Mouse (Mus musculus) 3T3-L1 (cell line): ENCODE results near the gene Bsg.
A peak's percentile ranks its signal among the peaks of the same experiment; 100 is the strongest.

Source experiments
- DNase-seq: peaks from one replicate; pipeline ENCODE4 v3.0.0-alpha.2; 2015; ENCODE audit warnings: low read depth, low spot score

The Bsg gene

DNA sequence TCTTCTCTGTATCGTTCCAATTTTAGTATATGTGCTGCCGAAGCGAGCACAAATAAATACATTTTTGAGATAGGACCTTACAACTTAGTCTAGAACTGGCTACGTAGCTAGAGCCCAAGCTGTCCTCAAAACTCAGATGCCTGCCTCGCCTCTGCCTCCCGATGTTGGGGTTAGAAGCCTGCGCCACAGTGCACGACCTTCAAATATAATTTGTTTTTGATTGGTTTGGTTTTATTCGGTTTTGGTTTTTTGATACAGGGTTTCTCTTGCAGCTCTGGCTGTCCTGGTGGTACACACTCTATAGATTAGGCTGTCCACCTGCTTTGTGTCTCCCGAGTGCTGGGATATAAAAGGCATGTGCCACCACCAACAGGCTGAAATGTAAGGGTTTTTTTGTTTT lies 750 bp upstream of the Bsg start:
- no peak for DNase-seq

DNA sequence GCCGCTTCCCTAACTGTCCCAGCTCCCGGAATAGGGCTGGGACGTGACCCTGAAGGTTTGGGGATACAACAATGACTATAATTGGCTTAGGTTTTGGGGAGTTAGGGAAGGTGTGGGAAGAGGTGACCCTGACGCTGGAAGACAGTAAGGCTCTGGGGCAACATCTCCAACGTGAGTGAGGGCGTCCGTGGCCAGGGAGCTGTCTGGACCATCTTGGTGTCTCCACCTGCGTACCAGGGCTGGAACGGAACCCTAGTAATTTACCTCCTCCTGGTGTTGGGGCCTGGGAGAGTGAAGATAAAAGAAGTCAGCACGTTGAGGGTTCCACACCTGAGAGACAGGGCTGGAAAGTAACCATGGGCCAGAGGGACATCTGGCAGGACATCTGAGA lies 674 bp downstream of the Bsg start:
- DNase-seq = no peak

DNA sequence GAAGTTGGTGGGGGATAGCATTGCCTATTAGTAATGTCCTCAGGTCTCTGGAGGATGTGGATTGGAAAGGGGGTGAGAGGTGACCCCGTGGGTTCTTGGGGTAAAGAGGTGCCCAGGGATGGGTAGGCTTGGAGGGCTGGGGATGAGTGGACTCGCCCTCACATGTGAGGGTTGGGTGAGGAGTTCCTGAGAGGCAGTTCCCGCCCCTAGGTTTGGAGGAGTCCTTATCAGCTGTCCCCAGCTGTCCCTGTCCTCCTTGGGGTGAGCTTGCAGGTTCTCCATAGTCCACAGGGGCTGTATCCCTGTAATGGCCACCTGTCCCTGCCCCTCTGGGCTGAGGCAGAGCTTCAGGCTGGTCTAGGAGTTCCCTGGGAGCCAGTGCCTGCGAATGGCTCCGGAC lies 1.7 kb downstream of the Bsg start:
- no peak for DNase-seq

DNA sequence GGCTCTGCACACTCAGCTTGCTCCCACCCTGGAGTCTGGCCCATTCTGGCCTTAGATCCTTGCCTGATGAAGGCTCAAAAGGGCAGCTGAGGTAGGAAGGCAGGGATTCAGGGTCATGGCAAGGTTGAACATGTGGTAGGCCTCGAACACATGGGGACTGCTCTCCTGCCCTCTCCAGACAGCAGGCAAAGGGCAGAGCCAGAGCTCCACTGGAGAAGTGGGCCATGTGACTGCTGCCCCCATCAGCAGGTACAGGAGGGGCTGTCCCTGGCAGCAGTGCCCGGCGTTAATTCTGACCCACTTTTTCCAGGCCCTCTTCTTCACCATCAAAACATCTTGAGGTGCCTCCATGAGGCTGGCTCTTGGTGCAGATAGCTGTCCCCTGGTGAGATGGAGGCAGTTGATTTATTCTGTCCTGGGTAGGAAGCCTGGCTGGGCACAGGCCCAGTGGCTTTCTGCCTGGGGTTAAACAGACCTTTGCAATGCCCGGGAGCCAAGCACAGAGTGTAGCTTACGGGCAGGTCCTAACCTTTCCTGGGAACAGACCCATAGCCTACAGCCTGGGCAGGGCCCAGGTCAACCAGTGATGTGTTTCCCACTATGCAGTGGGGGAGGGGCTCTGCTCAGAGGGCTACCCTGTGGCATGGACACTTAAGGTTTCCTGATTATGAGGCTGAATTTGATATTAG lies 2.3 kb downstream of the Bsg start:
- DNase-seq = no peak

DNA sequence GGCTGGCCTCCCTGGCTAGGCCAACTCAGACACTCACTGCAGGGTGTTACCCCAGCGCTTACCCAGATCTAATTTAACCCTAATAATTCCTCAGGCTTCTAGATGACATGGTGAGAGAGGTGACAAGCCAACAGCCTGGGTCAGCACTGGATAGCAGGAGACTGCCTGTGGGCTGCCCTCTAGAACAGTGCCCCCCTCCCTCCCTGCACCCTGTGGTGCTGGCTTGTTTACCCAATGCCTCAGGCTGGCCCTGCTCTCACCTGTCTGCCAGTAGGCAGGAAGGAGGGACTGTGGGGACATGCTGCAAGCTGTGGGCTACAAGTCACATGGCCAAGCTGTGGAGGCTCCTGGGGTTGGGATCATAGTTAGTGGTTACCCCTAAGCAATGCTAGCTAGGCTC lies 2.9 kb downstream of the Bsg start:
- no peak for DNase-seq

DNA sequence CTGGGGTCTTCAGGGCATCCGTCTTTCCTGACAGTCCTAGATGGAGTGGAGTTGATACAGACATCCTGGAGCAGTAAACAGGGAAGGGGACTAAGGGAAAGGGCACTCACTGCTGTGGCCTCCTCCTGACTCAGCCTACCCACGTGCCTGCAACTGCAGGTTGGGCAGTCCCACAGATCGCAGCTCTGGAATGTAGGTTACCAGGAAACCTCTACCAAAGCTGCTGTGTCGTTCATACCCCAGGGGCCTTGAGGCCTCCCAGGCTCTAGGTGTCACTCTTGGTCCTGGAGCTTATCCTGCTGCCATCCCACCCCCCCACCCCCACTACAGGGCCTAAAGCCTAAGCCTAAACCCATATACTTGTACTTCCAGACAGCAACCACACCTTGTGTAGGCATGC lies 3.5 kb downstream of the Bsg start:
- DNase-seq = peak; percentile 74

DNA sequence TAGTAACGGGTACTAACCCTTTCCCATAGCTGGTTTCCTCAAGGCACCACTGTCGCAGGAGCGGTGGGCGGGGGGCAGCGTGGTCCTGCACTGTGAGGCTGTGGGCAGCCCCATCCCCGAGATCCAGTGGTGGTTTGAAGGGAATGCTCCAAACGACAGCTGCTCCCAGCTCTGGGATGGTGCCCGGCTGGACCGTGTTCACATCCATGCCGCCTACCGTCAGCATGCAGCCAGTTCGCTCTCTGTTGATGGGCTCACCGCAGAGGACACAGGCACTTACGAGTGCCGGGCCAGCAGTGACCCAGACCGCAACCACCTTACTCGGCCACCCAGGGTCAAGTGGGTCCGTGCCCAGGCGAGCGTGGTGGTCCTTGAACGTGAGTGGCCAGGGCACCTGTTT lies 4.4 kb downstream of the Bsg start:
- DNase-seq = no peak

DNA sequence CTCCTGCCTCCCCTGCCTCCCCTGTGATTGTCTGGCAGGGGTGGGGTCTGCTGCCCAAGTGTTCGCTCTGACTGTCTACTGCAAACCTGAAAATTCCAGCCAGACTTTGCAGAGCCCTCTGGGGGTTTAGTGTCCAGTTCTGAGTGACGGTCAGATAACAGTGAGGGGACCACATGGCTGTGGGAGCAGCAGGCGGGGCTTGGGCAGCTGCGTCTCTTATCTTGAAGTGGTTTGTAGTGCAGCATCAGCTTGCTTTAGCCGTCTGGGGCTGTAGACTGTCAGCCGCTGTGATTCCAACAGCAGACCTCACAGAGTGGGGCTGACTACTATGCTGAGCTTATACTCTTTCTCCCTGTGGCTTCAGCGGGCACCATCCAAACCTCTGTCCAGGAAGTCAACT lies 5.0 kb downstream of the Bsg start:
- DNase-seq = no peak

DNA sequence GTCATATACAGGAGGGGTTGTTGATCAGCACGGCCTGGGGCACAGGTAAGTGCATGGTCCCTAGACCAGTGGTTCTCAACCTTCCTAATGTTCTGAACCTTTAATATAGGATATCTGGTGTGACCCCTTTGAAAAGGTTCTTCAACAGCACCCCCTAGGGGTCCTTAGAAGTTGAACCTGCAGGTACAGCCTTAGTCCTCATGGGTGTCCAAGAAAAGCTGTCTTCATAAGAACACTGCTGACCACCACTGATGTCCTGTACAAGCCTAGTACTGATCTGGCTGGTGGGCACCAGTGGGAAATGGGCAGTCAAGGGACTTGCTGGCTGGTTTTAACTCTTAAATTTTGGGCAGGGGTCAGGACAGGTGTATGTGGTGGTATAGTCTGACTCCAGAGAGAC lies 7.7 kb downstream of the Bsg start:
- DNase-seq = peak; percentile 50

DNA sequence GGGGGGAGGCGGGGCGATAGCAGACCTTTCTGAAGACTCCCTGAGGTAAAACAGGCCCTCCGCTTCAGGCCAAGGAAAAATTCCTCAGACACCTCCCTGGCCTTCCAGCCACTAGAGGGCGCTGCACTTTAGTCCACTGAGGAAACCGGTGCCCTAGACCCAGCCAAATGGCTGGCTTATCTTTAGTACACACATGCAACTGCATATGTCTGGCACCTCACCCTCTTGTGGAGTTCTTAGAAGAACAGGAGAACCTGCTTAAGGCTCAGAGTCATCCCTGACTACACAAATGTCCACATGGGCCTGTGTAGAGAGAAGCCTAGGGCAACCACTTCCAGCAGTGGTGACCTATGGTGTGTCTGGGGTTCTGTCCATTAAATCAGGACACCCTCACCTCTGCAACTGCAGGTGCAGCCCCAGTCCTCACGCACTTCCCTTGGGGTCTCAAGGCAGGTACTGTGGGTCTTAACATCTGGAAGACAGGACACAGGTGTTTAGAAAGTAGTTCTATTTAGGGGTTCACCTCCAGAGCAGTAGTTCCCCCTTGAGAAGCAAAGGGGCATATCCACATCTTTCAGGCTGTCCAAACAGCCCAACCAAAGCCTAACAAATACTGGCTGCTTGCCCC lies 8.3 kb downstream of the Bsg start:
- DNase-seq = peak; percentile 83

DNA sequence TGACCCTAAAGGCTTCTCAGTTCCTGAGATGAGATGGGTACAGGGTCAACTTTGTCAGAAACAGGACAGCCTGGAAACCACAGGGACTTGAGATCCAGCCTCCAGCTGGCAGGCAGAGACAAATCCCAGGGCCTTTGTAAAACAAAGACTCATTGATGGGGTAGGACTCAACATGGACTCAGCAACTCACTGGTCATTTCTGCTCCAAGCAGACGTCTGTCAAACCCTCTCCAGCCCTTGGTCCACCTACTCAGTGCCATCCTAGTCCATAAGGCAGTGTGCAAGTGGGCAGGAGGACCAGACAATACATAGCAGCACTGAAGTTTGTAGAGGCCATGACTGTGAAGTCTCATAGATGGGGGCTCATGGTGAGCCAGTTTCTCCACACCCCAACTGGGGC lies 8.9 kb downstream of the Bsg start:
- DNase-seq = no peak

DNA sequence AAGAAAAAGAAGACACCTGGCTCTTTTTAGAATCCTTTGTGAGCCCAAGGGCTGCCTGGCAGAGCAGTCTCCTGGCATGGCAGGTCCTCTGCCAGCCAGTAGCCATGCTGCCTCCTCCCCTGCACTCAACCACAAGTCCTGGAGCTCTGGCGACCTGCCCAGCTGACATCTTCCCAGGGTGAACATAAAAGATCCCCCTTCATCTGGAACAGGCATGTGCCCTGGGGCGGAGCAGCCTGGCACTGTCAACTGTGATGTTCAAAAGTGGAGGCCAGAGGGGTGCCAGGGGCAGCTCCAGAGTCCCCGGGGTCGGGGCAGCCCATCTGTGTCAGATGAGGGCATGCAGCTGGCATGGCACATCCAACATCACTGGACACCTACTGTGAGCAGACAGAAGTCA lies 10.7 kb downstream of the Bsg start:
- no peak for DNase-seq

DNA sequence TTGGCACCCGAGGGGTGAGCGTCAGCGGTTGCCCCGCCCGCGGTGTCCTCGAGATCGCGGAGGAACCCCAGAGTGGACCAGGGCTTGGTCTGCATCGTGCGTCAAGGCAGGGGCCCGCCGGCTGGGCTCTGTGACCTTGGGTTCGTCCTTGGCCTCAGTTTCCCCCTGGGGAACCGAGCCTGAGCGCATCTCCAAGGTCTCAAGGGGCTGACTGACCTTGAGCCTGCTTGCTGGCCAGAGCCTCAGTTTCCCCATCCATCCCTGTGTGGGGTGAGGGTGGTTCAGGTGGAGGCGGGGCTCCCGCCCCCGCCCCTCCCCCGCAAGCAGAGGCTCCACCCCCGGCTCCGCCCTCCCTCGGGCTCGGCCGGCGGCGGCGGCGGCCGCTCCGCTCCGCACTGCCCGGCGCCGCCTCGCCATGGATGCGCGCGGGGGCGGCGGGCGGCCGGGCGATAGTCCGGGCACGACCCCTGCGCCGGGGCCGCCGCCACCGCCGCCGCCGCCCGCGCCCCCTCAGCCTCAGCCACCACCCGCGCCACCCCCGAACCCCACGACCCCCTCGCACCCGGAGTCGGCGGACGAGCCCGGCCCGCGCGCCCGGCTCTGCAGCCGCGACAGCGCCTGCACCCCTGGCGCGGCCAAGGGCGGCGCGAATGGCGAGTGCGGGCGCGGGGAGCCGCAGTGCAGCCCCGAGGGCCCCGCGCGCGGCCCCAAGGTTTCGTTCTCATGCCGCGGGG lies 12.1 kb downstream of the Bsg start, which contains the start of gene Hcn2:
Gene Hcn2, plus strand, starts transcription at position 381 of the 734 bp plus-strand sequence.
- no peak for DNase-seq

DNA sequence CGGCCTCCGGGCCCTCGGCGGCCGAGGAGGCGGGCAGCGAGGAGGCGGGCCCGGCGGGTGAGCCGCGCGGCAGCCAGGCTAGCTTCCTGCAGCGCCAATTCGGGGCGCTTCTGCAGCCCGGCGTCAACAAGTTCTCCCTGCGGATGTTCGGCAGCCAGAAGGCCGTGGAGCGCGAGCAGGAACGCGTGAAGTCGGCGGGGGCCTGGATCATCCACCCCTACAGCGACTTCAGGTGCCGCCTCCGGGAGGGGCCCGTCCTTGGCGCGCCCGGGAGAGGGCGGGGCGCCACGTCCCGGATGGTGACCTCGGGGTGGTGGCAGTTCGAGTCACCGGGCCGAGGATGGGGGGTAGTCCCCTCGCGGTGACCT lies 12.7 kb downstream of the Bsg start:
- DNase-seq = no peak

DNA sequence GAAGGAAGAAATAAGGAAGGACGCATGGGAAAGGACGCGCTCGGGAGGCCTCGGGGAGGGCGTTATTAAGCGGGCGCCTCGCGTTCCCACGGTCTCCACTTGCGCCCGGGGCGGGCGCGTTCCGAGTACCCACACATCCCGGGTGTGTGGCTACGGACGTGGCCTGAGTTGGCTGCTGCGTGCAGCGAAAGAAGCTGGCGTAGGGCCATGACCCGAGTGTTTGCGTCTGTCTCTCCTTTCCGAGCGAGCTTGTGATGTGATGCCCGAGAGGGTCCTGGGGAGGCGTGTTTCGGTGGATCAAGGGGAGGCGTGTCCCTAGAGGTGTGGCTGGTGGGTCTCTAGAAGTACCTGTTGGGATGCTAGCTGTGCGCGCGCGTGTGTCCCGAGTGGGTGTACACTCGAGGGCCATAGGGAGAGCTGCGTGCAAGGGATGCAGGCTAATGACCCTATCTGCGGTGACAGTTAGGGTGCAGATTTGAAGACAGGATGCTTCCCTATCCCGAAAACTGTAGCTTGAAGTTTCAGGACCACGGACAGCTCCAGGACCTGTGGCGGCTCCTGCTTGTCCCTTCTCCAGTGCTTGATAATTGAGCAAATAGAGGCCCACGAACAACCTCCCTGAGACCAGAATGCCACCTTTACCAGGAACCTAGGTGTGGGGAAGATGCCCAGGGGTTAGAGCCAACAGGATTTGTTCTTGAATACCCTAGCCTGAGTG lies 13.5 kb downstream of the Bsg start:
- DNase-seq = peak; percentile 79

DNA sequence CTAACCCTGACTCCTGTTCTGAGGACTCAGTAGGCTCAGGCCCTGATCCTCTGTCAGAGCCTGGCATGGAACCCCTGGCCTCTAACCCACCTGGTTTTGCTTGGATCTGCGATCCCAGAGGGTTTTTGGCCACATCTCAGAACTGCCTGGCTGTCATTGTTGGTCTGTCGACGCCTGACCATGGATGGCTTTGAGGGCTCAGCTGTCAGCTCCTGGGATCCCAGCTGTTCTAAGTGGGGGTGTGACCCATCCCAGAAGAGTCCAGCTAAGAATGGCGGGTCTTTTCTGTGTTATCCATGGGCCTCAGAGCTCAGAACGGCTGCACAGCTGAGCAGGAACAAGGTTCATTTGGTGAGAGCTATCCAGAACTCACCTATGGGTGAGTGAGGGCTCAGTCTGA lies 16.8 kb downstream of the Bsg start:
- DNase-seq = no peak

DNA sequence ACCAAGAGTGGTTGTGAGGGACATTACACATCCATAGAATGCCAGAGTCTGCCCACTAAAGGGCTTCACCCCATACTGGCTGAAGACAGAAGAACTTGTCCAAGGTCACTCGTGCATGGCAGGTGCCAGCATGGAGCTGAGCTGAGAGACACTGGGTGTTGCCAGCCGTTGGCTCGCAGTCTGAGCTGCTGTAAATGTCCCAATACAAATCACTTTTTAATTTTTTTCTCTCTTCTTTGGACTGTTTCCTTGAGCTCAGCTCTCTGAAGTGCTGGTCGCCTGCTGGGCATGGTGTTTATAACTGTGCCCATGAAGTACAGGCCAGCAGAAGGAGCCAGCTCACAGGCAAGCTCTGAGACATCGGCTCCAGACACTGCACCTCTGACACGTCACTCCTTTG lies 18.8 kb downstream of the Bsg start:
- DNase-seq = no peak

DNA sequence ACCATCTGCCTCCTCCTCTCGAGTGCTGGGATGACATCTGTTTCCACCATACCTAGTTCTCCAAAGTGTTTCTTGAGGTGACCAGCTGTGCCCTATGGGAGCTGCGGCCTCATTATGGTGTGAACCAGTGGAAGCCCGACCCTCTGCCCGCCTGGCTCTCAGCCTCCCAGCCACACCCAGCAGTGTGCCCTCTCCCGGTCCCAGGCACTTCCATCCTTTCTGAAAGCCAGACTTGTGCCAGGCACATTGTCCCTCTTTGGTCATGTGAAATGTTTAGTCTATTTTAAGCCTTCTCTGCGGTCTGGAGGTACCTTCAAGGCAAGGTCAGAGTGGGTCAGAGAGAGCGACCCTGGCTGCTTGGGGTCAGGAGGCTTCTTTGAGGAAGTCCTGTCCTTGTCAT lies 19.4 kb downstream of the Bsg start:
- DNase-seq = no peak

DNA sequence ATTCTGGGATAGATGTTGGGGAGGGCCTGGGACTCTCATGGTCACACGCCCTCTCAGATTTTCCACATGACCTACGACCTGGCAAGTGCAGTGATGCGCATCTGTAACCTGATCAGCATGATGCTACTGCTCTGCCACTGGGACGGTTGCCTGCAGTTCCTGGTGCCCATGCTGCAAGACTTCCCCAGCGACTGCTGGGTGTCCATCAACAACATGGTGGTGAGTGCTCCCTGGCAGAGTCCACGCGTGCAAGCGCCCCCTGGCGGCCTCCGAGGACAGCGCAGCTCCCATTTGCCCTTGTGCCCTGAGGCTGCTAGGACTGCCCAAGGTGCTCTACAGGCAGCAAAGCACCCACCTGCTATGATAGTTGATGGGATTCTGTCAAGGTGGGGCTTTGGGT lies 21.8 kb downstream of the Bsg start:
- DNase-seq = no peak

DNA sequence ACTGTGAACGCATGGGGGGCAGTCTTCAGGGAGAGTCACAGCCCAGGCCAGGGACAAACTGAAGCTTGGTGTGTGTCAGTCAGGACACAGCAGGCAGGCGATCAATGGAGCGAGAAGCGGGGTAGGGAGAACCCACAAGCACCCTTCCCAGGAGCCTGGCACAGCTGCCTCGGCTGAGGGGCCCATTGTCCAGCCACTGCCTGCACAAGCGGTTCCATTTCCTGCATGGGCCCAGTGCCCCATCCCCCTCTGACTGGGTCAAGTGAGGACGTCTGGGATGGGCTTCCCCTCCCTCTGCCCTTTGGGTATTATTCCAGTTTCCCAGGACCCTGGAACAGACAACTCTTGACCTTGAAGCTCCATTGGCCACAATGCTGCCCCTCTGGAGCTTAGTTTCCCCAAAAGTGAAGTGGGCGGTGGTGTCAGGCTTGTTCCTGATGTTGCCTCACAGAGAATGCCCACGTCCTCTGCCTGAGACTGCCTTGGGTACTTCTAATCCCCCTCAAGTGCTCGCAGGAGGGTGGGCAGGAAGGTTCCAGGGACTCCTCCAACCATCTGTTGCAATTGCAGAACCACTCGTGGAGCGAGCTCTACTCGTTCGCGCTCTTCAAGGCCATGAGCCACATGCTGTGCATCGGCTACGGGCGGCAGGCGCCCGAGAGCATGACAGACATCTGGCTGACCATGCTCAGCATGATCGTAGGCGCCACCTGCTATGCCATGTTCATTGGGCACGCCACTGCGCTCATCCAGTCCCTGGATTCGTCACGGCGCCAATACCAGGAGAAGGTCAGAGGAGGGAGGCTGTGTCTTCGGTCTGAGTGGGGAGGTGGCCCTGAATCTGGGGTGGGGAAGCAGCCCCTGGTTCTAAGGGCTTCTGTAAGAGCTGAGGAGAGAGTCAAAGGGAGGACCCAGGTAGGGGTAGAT lies 24.3 kb downstream of the Bsg start:
- DNase-seq = no peak

DNA sequence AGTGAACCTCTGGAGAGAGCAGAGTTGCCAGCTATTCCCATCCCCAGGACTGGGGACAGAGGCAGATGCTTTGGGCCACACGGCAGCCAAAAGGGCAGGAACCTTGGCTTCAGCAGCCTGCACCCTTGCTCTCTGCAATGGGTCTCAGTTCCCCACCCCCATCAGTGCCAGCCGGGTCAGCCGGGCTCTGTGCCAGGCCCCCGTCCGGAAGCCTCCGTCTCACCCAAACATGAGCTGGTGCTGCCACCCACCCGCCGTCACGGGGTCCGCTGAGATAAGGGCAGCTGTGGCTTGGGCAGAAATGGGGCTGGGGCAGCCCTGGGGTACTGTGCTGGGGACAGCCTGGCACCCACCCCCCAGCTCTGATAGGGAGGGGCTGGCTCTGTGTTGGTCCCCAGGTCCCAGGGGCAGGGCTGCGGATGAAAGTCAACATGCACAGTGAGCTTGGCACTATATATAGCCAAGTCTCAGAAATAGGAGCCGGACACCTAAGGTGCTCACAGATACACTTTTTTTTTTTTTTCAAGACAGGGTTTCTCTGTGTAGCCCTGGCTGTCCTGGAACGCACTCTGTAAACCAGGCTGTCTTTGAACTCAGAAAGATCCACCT lies 25.2 kb downstream of the Bsg start:
- DNase-seq = no peak
